Mouse (Mus musculus): ENCODE results near the gene Polr2h.

The Polr2h gene

DNA sequence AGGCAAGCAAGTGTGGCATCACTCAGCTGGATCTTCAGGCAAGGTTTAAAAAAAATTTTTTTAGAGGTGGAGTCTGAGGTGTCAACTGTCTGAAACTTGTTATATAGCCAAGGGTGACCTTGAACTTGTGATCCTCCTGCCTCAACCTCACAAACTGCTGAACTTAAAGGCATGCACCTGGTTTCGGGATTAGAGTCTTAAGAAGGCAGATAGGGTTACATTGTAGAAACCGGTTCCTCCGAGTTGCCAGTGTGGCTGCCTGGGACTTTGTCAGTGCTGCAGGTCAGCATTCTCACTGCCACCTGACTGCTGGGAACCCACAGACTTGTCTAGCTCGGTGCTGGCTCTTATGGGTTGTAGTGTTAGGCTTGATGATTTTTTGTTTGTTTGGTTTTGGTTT, 5.8 kb downstream of the Polr2h start:
- DNase-seq = no peak

DNA sequence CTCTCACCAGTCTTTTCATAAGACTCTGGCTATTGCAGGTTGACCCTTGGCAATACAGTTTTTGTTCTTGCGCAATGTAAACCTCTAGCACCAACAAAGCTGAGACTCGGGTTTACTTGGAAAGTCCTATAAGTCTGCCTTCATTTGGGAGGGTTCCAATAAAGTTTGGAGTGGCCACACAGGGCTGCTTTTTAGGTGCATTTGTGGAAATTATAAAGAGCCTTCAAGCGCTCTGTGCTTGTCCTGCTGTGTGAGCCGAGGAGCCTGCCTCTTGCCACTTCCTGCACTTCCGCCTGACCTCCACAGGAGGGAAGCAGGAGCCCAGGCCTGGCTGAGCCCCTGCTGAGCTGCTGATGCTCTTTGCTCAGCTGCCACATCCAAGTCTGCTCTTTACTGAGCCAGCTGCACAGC, 6.9 kb downstream of the Polr2h start:
- peak; percentile 43 for DNase-seq

DNA sequence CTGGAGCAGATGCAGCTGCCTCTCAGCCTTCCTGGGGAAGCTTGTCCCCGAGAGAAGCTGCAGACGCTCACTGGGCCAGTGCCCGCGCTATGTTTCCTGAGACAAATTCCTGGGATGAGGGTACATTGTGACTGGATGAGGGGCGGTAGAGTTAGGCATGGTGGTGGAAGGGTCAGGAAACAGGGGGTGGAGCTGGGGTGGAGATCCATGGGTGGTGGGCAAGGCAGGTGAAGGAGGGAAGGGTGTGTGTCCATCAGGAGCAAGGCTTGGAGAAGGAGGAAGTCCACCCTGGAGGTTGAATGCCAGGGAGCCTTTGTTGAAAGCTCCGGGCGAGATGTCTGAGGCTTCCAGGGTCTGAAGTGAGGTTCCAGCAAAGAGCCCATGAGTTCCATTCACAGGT, 7.9 kb downstream of the Polr2h start:
- DNase-seq = no peak

DNA sequence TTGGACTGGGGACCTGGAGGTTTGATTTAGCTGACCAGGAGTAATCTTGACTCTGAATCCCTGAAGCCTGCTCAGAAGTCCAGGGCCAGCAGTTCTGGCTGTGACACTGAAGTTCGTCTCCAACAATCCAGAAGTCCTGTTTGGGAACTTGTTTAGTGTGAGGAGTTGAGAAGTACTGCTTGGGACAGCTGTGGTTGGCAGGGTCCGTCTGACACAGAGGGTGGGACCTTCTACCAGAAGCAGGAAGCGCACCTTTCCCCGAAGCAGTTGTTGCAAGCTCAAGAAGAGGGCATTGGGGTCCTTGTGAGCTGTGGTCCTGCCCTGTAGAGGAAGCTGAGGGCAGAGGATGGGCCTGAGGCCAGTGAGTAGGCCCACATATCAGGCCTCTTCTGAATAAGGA, 8.3 kb downstream of the Polr2h start:
- DNase-seq = no peak

DNA sequence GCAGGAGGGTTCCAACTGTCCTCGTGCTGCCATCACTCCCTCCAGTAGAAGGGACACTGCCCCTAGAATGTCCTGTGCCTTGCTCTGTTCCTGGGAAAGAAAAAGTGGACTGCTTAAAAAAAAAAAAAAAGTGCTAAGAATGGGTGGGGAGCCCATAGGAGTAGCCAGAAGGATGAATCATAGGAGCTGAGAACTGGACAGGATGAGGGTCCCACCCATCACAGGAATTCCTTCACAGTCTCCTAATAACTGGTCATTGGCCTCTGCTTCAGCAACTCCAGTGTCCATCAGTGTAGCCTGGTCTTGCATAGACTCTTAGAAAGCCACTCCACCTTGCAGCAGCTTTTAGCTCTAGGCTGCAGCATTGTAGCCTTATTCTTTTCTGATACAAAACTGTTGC, 8.9 kb downstream of the Polr2h start:
- no peak for DNase-seq

DNA sequence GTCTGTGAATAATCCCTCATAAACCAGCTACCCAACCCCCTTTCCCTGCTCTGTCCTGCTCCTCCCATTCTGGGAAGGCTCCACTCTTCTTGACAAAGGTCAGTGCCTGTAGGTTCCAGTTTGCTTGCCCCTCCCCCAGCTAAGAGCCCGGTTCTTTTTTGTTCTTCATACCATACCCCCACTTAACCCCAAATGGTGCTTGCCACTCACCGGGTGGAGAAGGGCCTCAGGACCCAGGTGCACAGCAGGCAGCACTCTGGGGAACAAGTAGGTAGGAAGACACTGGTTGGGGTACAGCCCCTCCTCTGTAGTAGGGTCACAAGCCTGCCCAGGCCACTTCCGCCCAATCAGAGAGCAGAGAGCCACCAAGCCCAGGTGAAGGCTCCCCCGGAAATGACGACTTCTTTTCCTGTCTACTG, 12.8 kb downstream of the Polr2h start:
- no peak for DNase-seq

DNA sequence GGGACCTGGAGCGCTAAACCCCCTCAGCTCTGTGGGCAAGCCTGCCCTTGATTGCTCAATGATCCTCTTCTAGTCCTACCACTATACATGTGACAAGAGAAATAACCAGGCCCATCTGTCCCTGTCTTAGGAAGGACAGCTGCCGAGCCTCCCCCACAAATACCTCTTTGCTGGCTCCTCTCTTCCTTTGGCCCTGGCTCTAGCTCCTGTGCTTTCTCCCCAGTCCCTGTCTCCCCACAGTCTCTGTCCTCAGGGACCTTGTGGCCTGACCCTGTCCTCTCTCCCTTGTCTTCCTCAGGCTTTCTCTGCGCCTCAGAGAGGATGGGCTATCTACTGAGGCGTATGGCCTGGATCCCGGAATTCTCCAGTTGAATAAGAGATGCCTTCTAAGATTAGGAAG, 14.2 kb downstream of the Polr2h start:
- DNase-seq = no peak

DNA sequence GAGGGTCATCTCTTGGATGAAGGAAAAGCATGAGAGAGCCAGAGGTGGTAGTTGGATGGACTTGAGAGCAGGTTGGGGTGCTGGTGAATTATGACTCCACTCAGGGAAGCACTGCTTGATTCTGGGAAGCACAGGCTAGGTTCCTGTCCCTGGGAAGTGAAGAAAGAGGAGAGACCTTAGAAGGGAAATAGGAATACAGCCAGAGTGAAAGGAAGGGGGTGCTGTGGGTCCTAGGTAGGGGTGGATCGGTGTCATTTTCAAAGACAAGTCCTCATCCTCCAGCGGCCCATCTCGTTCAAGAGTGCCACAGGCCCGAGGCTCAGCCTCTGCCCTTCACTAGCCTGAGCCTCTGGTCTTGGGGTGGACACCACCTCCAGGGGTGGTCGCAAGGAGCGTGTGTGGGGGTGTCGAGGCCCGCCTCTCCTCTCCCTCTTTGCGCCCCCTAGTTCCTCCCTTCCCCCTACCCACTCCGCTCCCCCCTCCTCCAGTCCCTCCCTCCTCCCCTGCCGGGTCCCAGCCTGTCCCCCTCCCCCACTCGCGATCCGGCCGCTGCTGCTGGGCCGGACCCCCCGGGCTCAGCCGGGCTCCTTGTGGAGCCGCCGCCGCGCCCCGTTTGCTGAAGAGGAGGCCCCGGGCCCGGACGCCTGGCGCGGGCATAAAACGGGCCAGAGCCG, 14.9 kb downstream of the Polr2h start:
- DNase-seq = no peak

DNA sequence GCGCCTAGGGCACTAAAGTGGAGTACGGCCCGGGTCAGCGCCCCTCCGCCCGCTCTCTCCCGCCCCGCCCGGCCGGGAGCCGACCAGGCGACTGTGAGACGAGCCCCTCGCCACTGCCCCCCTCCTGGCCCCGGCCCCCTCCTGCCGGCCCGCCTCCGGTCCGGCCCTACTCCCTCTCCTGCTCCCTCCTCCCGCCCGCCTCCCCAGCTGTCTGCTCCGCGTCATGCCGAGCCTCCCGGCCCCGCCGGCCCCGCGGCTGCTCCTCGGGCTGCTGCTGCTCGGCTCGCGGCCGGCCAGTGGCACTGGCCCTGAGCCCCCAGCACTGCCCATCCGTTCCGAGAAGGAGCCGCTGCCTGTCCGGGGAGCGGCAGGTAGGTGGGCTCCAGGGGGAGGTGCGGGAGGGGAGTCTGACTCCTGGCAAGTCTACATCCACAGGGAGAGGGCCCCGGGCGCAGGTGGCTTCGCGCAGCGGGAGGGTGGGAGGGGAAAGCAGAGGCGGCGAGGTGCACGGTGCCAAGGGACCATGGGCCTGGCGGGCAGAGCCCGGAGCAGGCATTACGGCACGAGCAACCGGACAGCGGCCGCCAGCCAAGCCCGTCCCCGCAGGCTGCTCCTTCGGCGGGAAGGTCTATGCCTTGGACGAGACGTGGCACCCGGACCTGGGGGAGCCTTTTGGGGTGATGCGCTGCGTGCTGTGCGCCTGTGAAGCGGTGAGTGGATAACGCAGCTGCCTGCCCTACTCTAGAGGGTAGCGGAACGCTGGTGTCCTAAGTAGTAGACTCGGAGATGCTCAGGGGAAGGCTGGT, 15.7 kb downstream of the Polr2h start, which contains the start of gene Chrd:
TSS of gene Chrd (plus strand) at position 203 of the 806 bp plus-strand sequence.
- peak; percentile 66 for DNase-seq

DNA sequence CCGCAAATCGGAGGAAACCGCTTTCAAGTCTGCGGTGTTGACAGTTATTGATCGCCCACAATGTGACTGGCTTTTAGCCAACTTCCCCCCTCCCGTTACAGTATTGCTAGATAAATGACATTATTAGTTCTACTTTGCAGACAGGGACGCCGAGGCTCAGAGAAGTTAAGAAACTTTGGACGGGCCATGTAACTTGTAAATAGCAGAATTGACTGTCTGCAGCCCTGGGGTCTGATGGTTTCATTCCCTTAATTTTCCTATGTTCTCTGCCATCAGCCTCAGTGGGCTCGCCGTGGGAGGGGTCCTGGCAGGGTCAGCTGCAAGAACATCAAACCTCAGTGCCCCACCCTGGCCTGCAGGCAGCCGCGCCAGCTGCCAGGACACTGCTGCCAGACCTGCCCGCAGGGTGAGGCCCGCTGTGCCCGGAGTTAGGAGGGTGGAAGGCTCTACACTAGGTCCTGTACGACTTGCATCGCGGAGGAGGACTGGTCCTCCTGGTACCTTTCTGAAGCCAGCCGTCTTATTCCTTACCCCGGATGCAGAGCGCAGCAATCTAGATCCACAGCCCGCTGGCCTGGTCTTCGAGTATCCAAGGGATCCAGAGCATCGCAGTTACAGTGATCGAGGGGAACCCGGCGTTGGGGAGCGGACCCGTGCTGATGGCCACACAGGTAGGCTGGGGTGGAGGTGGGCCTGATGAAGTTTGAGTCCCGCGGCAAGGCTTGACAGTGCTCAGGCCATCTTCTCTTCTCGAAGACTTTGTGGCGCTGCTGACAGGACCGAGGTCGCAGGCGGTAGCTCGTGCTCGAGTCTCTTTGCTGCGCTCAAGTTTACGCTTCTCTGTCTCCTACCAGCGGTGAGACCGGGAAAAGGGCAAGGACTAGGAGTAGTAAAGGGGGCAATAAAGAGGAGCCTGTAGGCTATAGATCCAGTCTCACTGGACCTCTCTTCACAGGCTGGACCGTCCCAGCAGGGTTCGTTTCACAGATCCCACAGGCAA, 16.6 kb downstream of the Polr2h start, which contains the start of gene Thpo:
TSS of gene Thpo (minus strand) at position 781 of the 1,000 bp plus-strand sequence.
- DNase-seq = no peak

DNA sequence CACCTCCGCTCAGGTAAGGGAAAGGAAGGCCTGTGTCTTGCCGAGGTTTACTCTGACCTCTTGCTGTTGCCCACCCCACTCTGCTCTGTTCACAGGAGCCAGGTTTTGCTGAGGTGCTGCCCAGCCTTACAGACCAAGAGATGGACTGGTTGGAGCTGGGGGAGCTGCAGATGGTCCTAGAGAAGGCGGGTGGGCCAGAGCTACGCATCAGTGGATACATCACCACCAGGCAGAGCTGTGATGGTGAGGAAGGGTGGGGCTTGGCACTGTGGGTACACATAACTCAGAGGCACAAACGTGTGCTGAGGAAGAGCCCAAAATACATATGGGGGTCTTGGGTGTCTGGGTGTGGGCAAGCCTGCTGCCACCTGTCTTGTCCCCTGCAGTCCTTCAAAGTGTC, 18.2 kb downstream of the Polr2h start:
- DNase-seq = no peak

DNA sequence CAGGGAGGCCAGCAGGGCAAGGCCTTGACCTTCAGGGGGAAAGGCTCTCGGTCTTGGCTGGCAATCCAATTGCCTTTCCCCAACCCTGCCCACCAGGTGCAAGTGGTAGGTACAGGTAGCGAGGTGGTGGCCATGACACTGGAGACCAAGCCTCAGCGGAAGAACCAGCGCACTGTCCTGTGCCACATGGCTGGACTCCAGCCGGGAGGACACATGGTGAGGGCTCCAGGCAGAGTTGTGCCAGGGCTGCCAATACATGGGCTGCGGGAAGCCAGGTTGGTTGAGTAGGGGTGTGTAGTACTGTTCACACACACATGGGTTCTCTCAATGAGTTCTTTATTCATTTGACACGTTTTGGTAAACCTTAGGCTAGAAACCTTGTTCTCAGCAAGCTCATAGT, 18.7 kb downstream of the Polr2h start:
- no peak for DNase-seq

DNA sequence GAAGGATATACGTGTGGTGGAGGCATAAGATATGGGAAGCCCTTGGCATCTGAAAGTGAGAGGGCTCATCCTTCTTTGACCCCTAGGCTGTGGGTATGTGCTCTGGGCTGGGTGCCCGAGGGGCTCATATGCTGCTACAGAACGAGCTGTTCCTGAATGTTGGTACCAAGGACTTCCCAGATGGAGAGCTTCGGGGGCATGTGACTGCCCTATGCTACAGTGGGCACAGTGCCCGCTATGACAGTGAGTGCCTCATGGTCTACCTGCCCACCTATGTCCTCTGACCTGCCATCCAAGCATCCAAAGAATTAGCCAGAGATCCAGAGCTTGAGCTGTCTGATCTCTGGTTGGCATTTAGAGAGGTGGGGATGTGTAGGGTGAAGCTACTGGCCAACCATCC, 19.4 kb downstream of the Polr2h start:
- no peak for DNase-seq

DNA sequence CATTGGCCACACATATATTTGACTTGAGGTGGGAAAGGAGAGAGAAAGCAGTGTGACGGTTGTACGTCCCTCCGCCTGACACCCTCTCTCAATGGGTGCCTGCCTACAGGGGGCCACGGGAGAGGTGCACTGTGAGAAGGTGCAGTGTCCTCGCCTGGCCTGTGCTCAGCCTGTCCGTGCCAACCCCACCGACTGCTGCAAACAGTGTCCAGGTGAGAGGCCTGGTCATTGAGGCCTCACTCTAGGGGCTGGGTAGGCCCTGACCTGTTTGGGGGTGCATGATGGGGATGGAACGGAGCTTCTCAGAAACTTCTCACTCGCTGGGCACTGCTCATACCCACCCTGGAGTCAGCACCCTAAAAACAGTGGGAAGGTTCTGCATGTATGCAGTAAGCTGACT, 22.4 kb downstream of the Polr2h start:
- no peak for DNase-seq

DNA sequence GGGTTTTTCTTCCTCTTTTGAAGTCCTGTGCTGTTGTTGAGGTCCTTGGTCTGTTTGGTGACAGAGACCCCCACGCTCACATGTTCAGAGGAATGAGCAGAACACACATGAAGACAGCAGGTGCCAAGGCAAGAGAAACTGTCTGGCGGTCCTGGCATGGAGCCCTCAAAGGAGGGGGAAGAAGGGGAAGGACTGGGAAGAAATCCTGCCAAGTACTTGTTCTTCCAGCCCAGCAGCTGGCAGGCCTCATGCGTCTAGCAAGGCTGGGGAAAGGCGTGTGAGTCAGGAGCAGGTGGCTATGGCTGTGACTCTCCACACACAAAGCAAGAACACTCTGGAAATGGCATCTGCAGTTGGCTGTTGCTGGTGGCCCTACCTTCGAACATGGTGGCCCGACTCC, 29.2 kb downstream of the Polr2h start:
- DNase-seq = peak; percentile 56

DNA sequence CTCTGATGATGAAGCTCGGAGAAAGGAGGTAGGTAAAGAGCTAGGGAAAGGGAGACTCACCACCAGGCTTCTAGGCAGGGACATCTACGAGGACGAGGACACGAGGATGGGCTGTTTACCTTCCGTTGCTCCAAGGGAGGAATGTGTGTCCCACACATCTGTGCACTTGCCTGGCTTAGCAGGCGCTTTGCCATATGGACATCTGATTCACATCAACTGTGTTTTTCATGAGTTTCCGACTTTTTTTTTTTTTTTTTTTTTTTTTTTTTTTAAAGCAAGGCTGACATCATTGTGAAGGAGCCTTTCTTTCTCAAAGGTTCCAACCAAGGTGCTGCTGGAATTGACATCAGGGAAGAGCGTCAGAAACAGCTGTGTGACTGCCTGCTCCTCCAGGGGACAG, 33.1 kb downstream of the Polr2h start:
- DNase-seq = no peak

DNA sequence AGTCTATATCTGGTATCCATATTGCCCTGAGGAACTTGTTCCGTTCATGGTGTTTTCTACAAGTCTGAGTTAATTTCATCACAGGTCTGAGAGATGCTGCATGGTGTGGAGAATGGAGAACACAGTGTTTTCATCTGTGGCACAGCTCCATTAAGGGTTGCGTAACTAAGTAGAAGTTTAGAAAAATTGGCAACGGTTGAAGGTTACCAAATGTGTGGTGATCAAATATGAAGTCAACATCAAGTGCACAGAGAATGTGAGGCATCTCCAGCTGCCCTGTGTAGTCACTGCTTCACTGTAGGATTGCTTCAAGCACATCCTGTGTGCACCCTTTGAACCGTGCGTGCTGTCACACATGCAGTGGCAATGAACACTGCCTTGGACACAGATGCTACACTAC, 38.6 kb downstream of the Polr2h start:
- no peak for DNase-seq

DNA sequence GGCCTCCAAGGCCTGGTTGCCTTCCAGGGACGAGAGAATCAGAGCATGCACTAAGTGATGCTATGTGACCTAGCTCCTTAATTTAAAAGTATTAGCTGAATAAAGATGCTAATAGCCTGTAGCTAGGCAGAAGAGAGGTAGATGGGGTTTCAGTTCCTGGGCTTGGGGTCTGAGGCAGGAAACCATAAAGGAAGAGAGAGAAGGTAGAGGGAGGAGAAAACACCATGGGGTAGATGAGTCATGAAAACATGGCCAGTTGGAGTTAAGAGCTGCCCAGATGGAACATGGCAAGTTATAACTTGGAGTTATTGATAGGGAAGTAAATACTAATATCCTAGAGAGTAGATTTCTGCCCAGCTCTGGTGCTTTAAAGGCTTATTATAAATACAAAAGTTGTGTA, 39.9 kb downstream of the Polr2h start:
- DNase-seq = no peak

DNA sequence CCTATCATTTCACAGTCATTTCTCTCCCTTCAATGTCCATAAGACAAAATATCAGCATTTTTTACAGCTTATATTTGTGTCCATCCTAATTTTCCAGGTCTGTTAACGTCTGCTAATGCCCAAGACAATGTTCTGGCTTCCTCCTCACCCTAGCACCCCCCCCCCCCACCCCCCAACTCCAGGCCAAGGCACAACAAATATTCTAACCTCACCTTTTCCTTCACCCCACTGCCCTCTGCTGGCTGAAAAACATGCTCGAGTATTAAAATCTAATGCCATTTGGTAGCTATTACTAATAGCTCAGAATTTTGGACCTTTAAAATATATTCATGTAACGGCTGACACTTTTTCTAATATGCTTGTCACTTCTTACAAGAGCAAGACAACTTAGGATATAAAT, 44.2 kb downstream of the Polr2h start:
- peak; percentile 49 for DNase-seq

DNA sequence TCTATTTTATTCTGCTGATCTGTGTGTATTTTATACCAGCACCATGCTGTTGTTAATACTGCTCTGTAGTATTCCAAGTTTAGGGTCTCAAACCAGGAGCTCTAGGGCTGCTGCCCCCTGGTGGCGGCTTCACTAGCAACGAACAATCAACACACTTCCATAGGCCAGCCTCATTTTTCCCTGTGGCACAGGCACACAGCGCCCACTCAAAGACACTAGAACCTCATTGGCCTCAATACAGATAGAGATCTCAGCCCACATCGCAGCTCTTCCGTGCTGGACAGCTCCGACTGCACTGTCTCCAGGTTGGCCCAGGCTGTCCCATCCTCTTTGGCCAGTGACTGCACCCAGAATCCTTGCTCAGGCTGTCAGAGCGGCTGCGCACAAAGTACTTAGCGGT, 47.8 kb downstream of the Polr2h start:
- DNase-seq = peak; percentile 60

Data from right cerebral cortex, postnatal 4 days (tissue).